Mouse (Mus musculus) T-helper 1 cell (primary cell): ENCODE data around the gene Gcc1.

Experiments used
- in situ Hi-C: fragments of 300-600 bp; cut with MboI, MseI; formaldehyde crosslinking; loops from one replicate; pipeline ENCODE4 v1.15.1; 2025; ENCODE audit warnings: high pct_unique_total_duplicates

The Gcc1 gene

GRCm38 (mm10) chr6:28428290-28428689, at the start of gene Gcc1:
Gene Gcc1, minus strand, starts transcription at chr6:28428390.
- in situ Hi-C loops, result loop anchor here (5.0 kb wide), 2 partner anchors 469 to 594 kb away; no protein-coding TSS in a partner anchor

GRCm38 (mm10) chr6:28474839-28475238, 46.6 kb upstream of the Gcc1 start, which contains the start of gene Snd1:
Gene Snd1, plus strand, starts transcription at chr6:28475139.
- in situ Hi-C loops, result loop anchor here (5.0 kb wide), 1 partner anchor 53 kb away; the partner anchor contains the start of gene Arf5

GRCm38 (mm10) chr6:28474211-28474610, 46.0 kb upstream of the Gcc1 start:
- in situ Hi-C loops, result no loop called here

- in situ Hi-C loops, result no loop called here
Measured at GRCm38 (mm10) chr6:28471284-28472035, 43.3 kb upstream of the Gcc1 start.

- in situ Hi-C loops, result no loop called here
Measured at GRCm38 (mm10) chr6:28470621-28471020, 42.4 kb upstream of the Gcc1 start.

GRCm38 (mm10) chr6:28470017-28470602, 41.9 kb upstream of the Gcc1 start:
- in situ Hi-C loops, result no loop called here

GRCm38 (mm10) chr6:28464630-28465029, 36.4 kb upstream of the Gcc1 start:
- in situ Hi-C loops, result no loop called here

- in situ Hi-C loops, result no loop called here
Measured at GRCm38 (mm10) chr6:28460534-28460933, 32.3 kb upstream of the Gcc1 start.

- in situ Hi-C loops, result no loop called here
Measured at GRCm38 (mm10) chr6:28459221-28459668, 31.1 kb upstream of the Gcc1 start.

- in situ Hi-C loops, result no loop called here
Measured at GRCm38 (mm10) chr6:28450977-28451376, 22.8 kb upstream of the Gcc1 start.

GRCm38 (mm10) chr6:28450481-28450880, 22.3 kb upstream of the Gcc1 start:
- in situ Hi-C loops, result no loop called here

- in situ Hi-C loops, result no loop called here
Measured at GRCm38 (mm10) chr6:28449253-28449652, 21.1 kb upstream of the Gcc1 start, which contains the start of gene Pax4. Gene Pax4, minus strand, starts transcription at chr6:28449353.

GRCm38 (mm10) chr6:28447937-28448336, 19.7 kb upstream of the Gcc1 start:
- in situ Hi-C loops, result no loop called here

GRCm38 (mm10) chr6:28431538-28431855, 3.3 kb upstream of the Gcc1 start:
- in situ Hi-C loops, result no loop called here

GRCm38 (mm10) chr6:28430795-28431537, 2.8 kb upstream of the Gcc1 start:
- in situ Hi-C loops, result no loop called here

GRCm38 (mm10) chr6:28429870-28430269, 1.7 kb upstream of the Gcc1 start:
- in situ Hi-C loops, result loop anchor here (5.0 kb wide), 2 partner anchors 467 to 592 kb away; no protein-coding TSS in a partner anchor

GRCm38 (mm10) chr6:28427096-28427839, 922 bp downstream of the Gcc1 start, which contains the start of gene Fscn3:
Gene Fscn3, plus strand, starts transcription at chr6:28427789.
- in situ Hi-C loops, result loop anchor here (5.0 kb wide), 2 partner anchors 470 to 595 kb away; no protein-coding TSS in a partner anchor

- in situ Hi-C loops, result loop anchor here (5.0 kb wide), 2 partner anchors 472 to 597 kb away; no protein-coding TSS in a partner anchor
Measured at GRCm38 (mm10) chr6:28425019-28425418, 3.2 kb downstream of the Gcc1 start.

- in situ Hi-C loops, result loop anchor here (5.0 to 25.0 kb wide), 2 partner anchors 53 to 762 kb away; partner anchors contain the start of gene Snd1
Measured at GRCm38 (mm10) chr6:28423767-28424695, 4.2 kb downstream of the Gcc1 start.

GRCm38 (mm10) chr6:28423313-28423712, 4.9 kb downstream of the Gcc1 start, which contains the start of gene Arf5:
Gene Arf5, plus strand, starts transcription at chr6:28423560.
- in situ Hi-C loops, result loop anchor here (5.0 to 25.0 kb wide), 2 partner anchors 54 to 761 kb away; partner anchors contain the start of gene Snd1
